Mouse (Mus musculus): ENCODE results near the gene 6030458C11Rik. TPM values are rescaled to one million over a fixed set of nuclear protein-coding genes. Genes with fewer than 3 reads are reported as not detected.

Gene 6030458C11Rik
- 10 to 100 TPM; 37.6 to 44.9 TPM for polyA plus RNA-seq (2017; shearing (Covaris generic))

DNA sequence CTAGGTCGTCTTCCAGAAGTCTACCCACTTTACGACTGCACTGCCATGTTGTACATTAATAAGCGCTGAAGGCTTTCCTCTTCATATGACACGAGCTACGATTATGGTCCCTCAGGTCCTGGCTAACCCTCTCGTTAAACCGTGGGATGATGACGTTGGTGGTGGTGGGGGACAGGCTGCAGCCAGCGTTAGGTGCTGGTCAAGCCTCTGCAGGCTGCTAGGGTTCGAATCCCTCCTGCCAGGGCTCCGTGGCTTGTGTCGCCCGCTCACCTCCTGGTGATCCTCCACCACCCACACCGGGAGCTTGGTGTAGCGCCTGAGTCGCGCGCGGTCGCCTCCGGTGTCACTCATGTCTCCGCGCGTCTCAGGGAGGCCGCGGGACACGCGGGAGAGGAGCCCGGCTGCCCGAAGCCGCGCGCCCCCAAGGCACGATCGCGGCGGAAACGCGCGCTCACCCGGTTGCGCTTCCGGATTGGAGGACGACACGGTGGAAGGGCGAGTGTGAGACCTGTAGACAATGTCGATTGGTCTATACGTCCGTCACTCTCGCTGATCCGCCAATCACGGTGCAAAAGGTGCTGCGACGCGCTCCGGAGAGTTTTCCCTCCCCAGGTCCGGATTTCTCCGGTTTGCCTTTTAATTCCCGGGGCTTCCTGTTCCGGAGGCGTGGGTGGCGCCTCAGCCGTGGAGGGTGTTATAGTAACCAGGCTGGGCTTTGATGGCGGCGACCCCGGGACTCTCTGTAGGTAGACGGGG is at the start of gene 6030458C11Rik, which contains the start of gene Drosha:
TSS of gene 6030458C11Rik (minus strand) at position 453 of the 756 bp plus-strand sequence.
TSS of gene Drosha (plus strand) at position 619 of the 756 bp plus-strand sequence.
- ATAC-seq = peak; percentile 99

DNA sequence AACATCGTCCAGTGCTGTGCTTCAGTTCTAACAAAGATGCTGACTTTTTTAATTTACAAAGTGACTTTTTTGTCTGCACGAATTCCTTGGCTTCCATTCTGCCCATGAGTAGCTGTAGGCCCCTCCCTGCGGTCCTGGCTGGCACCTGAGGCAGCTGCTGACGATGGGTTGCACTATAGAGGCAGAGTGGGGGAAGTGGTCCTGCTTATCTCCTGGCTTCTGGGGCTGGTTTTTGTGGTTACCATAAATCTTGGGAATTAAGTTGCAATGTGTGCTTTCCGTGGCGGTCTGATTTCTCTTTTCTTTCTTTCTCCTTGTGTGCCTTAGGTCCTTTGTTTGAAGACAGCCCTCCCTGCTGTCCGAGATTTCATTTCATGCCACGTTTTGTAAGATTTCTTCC is 42.8 kb upstream of the 6030458C11Rik start:
- ATAC-seq = no peak

DNA sequence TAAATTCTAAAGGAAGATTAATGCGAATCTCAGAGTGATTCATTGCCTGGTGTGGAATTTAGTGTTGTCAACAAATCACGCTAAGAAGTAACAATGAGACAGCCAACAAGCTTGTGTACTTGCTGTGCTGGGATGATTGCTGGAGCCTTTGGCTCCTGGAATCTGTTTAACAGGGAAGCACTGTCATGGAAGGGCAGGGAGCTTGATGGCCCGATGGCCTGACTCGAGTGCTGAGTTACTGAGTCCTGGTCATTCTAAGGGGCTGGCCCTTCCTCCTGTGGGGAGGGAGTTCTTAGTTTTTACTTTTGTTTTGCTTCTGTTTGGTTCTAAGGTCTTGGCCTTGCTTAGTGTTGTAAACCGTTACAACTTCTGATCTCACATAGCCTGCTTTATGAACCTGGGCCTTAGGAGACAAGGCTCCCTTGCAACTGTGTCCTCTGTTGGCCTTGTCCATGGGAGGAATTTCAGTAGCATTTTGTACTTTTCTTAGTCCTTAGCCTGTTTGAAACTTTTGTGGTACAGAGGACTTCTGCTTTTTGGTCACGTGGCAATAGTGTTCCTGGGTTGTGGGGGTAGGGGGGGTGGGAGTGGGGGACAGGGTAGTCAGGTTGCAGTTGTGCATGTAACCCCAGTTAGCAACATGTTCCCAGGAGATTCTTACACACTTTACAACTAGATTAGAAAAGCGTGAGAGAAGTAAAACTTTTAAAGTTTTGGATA is 41.3 kb upstream of the 6030458C11Rik start:
- no peak for ATAC-seq

DNA sequence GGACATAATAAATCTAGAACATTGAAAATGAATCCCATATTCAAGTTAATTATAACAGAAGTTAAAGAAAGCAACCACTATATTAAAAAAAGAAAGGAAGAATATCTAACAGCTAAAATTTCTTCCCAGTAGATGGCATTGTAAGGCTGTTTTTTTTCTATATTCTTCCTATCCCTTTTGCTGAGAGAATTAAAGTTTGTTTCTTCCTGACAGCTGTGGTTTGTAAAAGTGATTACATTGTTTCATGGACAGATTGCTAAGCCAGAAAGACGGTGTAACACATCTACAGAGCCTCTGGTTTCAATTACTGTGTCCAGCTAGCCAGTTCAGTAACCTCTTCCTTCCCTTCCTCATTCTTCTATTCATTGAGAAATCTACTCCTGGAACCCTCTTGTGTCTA is 39.2 kb upstream of the 6030458C11Rik start:
- ATAC-seq = no peak

DNA sequence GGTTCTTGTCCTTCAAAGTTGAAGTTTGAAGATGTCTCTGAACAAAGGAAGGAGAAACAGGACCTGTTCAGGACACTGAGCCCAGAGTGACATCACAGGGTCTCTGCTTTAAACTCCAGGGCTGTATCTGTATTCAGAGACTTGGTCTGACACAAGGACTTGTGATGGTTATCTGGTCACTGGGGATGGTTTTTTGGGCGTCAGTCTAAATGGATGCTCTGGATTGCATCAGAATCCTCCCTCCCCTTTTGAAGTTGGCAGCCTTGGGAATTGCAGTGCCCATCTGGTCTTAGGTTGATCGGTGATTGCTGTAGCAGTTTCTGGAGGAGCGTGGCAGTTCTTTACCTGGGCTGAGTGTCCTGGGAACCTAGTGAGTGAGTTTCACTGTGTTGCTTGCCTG is 37.6 kb upstream of the 6030458C11Rik start:
- ATAC-seq = no peak

DNA sequence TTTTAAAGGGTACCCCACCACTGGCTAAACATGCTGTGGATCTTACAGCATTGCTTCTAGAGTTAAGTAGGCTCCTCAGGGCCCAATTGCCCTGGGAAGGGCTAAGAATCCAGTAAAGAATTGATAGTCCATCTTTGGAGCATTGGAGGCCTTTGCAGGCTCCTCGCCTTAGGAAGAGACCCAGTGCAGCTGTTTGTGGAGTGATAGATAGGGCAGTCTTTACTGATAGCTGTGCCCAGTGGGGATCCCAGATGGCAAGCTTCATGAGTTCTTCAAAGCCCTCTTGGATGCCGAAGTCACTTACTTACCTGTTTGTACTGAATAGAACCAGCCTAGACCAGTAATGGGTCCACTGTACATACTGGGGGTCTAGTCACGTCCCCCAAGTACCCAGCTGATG is 34.2 kb upstream of the 6030458C11Rik start:
- no peak for ATAC-seq

DNA sequence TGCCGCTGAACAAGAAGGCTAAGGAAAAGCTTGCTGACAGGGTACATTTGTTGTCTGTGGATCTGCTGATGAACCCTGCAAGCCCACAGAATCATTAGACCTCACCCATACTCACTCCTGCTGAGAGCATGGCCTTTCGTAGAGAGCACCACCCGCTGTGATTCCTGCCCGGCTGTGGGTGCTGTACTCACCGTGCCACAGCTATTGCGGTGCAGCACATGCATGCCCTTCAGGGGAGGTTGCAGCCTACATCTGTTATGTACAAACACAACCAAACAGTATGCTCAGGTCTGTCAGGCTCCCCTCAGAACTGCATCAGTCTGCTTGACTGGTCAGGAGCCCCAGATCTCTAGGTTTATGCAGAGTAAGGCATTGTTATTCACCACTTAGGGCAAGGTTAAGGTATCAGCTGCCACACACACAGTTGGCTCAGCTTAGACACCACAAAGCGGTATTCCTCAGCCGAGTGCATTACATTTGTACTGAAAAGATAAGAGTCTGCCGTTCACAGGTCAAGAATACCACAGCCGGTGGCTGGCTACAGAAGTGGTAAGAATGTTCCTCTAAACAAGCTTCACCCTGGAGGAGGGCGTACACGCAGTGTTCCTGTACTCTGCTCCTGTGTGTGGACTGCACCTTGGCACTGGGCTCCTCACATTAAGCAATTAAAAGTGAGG is 33.5 kb upstream of the 6030458C11Rik start:
- ATAC-seq = no peak

DNA sequence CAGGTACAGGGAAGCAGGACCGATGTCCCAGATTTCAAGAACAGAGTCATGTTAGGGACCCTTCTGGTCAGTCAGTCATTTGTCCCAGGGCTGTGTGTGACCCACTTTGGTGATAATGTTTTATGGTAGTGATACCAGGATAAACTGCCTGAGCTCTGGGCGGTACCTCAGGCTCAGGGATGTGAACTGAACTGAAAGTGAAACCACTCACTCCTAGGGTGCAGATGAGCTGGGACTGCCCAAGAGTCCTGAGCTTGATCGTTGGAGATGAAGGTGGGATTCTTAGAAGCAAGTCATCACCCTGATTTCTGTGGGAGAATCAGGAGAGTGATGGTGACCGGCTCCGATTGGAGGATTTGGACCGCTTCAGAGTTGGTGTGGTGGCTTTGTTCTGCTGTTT is 32.3 kb upstream of the 6030458C11Rik start:
- ATAC-seq = peak; percentile 92

DNA sequence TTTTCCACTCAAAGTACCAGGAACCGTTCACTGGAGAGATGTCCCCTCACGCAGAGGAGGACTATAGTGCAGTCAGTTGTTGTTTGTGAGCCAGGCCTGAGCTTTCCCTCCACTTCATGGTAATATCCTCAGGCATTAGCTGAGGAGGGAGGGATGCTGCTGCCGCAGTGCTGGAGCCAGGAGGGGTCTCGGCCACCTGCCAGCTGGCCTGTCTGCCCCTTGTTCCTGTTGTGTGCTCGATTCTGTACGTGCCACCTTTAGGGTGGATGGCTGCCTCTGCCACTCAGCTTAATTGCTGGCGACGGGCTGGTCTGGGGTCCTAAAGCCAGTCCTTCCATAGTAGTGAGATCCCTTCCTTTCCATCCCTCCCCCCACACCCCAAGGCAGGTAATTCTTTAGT is 29.0 kb upstream of the 6030458C11Rik start:
- ATAC-seq = no peak

DNA sequence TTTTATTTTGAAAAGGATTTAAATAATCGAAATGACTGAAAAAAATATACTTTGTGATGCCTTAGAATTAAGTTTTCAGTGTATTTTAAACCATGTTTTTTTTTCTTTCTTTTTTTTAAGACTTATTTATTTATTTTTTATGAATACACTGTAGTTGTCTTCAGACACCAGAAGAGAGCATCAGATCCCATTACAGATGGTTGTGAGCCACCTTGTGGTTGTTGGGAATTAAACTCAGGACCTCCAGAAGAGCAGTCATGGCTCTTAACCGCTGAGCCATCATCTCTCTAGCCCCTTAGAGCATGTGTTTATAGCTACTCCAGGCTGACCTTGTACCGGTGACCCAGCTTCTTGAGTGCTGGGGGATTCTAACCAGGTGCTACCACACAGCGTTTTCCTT is 24.9 kb upstream of the 6030458C11Rik start:
- ATAC-seq = no peak

DNA sequence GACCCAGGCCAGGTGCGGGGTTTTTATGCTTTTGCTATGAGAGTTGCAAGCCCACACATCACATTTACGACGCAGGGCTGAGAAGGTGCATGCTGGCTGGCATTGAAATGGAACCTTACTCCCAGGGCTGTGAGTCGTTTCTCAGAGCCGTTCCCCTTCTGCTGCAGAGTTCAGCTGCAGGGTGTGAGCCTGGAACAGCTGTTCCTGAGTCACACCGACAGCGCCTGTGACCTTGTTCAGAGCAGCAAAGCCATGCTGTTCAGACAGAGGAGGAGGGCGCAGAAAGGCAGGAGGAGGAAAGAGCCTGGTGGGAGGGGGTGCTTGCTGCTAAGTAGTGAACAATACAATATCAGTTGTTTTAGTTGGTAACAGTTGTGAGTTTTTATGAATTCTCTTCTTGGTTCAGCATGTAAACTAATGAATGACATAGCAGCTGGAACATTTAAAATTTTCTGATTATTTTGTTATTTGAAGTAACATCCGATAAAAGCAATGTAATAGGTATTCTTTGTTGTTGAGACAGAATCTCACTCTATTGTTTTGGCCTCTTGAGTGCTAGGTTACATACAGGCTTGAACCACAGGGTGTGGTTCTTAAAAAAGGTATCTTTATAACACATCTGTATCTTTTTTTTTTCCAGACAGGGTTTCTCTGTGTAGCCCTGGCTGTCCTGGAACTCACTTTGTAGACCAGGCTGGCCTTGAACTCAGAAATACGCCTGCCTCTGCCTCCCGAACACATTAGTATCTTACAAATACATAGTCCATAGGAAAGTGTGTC is 23.9 kb upstream of the 6030458C11Rik start:
- ATAC-seq = no peak

DNA sequence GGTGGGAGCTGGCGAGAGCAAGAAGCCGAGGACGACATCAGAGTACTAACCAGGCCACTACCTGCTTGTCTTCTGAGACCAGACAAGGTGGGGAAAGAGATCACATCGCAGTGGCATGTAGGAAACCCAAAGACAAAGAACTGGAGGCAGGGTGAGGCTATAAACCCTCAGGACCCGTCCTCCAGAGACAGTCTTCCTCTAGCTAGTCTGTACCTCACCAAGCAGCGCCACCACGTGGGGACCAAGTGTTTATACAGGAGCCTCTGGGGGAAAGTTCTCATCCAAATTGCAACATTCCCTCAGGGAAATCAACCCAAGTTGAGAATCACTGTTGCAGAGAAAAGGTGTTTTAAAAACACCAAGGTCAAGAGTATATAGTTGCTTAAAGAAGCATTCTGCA is 18.4 kb upstream of the 6030458C11Rik start:
- ATAC-seq = no peak

DNA sequence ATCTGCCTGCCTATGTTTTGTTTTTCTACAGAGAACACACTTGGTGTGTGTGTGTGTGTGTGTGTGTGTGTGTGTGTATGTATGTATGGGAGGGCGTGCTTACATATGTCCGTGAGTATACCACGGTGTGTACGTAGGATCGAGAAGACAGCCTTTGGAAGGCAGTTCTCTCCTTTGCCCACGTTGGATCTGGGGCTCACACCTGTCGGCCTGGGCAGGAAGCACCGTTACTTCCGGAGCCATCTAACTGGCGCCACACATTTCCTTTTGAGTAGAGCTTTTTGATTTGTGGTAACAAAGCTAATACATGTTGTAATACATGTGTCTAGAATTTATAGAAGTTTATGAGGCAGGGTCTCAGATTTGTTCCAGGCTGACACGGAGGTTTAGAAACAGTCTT is 16.3 kb upstream of the 6030458C11Rik start:
- ATAC-seq = peak; percentile 83

DNA sequence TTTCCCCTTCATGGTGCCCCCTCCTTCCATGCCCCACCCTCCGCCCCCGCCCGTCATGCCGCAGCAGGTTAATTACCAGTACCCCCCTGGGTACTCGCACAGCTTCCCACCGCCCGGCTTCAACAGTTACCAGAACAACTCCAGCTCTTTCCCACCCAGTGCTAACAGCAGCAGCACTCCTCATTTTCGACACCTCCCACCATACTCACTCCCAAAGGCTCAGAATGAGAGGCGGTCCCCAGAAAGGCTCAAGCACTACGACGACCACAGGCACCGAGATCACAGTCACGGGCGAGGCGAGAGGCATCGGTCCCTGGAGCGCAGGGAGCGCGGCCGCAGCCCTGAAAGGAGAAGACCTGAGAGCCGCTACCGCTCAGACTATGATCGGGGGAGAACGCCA is 9.8 kb upstream of the 6030458C11Rik start:
- ATAC-seq = no peak

DNA sequence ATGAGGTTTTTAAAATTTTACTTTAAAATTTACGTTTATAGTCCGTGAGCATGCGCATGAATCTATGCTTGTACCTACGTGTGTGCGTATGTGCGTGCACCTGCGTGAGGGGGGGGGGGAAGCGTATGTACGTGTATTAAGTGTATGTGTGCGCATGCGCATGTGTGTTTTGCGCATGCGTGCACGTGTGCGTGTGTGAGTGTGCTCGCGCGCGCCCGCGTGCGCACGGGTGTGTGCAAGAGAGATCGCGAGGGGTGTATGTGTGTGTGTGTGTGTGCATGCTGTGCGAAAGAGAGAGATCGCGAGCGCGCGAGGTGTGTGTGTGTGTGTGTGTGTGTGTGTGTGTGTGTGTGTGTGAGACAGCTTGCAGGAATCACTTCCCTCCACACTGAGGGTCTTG is 8.9 kb upstream of the 6030458C11Rik start:
- ATAC-seq = no peak

DNA sequence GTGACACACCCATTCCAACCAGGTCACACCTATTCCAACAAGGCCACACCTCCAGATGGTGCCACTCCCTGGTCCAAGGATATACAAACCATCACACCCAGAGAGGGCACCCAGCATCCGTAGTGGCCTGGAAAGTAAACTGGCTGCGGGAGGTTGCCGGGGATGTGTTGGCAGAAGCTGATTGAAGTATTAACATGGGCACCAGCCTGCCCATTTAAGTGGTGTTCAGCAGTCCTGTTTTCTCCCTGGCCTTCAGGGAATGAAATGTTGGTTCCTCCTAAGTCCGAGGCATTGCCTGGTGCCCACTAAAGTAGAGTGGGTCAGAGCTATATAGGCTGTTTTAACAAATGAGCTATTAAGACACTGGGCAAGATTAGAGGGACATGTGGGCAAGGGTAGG is 8.2 kb upstream of the 6030458C11Rik start:
- no peak for ATAC-seq

DNA sequence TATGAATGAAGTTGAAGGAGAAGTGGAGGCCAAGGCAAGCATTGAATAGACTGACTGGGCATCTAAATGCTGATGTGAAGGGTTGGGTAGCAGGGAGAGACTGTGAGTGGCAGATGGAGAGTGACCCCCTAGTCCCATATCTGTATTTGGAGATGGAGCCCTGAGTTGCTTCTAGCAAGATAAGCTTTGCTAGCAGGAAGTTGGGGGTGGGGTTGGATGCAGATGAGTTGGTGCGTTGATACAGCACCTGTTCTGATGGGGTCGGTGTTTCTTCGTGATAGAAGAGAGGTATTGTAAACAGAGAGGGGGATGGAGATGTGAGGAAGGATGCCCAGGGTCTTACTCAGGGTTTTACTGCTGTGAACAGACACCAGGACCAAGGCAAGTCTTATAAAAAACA is 5.4 kb upstream of the 6030458C11Rik start:
- no peak for ATAC-seq

DNA sequence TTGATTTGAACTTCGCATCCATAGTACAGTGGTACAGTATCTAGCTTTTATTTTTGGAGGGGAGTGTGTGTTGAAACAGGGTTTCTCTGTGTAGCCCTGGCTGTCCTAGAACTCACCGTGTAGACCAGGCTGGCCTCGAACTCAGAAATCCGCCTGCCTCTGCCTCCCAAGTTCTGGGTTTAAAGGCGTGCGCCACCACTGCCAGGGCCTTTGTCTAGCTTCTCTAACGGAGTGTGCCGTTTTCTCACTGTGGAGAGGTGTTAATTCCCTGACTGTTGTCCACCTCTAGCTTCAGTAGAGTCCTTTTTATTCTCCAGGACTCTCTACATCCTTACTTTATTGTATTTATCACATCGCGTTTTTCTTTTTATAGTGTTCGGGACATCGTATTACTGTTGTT is 959 bp upstream of the 6030458C11Rik start:
- no peak for ATAC-seq

DNA sequence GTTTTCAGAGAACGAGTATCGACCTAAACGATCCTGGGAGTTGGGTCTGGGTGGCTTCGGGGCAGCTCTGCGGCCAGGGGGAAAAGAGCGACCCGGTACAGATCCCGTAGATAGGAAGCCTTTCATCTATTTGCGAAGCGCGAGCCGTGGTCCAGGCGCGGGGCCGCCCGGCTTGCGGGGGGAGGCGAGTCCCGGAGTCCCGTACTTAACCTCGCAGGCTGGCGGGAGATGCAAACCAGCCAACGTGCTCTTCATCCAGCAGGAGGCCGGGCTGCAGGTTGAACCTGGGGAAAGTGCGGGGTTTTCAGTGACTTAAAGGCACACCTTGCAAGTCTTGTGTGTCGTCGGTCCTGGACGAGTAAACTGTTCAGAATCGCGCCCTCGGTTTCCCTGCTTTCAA is 516 bp upstream of the 6030458C11Rik start:
- peak; percentile 36 for ATAC-seq

DNA sequence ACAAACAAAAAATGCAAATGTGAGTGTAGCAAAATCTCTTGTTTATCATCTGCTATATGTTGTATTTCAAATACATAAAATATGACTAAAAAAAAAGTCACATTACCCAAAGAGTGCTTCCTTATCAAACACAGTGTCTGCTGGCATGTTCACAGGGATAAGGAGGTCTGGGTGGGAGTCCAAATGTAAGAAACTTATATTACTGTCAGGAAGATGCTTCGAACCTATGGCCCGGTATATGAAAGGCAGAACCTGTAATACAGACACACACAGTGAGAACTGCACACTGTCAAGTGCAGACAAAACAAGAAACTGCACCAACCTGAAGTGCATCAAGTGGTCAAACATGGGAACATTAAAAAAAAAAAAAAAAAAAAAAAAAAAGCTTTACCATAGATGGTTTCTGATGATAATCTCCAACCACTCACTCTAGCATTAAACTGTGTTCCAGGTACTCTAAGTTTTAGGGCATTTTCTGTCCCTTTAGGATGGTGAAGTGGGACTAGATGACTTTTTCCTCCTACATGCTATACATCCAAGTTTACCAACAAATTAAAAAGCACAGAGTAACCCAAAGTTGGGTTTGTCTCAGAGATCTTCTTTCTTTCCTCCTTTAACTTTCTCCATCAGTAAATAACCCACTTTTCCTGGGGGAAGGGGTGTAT is 862 bp downstream of the 6030458C11Rik start:
- ATAC-seq = no peak

DNA sequence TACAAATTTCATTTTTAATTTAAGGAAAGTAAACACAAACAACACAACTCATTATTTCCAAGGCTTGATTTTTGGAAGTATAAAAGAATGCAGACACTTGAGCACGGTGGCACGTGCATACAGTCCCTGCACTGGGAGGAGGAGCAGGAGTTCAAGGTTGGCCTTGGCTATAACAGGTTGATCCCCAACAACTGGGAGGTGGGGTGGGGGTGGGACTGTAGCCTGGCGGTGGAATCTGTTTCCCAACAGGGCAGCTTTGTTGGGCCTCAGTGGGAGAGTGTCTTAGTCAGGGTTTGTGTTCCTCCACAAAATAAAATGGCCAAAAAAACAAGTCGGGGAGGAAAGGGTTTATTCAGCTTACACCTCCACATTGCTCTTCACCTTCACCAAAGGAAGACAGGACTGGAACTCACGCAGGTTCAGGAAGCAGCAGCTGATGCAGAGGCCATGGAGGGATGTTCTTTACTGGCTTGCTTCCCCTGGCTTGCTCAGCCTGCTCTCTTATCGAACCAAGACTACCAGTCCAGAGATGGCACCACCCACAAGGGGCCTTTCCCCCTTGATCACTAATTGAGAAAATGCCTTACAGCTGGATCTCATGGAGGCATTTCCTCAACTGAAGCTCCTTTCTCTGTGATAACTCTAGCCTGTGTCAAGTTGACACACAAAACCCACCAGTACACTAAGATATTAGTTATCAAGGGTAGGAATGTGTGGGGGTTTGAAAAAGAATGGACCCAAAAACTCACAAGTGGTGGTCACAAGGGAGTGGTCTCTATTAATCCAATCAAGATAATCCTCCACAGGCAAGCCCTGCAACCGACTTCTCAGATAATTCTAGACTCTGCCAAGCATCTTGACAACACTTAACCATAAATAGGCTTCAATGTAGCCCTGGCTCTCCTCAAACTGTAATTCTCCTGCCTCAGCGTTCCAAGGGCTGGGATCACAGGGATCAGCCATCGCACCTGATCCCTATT is 1.7 kb downstream of the 6030458C11Rik start:
- ATAC-seq = no peak
